Mouse (Mus musculus): ENCODE results near the gene Gm14597.
"Not testable (repeated sequence)": the region's sequence is repeated elsewhere in the genome, so short reads cannot be mapped to it uniquely, and the experiment has no call there.

The Gm14597 gene

DNA sequence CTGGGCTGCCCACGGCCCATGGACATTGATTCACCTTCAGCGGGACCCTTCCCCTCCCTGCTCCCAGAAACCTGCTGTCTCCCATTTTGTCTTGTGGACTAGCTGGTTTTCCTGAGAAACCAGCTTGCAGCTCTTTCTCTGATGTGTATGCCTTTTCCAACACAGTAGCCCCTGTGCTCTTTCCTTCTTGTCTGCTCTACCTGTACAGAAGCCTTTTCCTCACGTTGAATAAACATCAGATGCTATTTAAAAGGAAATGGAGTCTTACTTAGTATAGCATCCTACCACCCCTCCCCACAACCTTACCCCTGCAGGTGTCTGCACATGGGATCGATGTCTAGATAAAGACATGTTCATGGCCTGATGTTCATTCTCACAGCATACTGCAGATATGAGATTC lies at the start of gene Gm14597:
TSS of gene Gm14597 (minus strand) at position 101 of the 400 bp plus-strand sequence.
- DNase-seq (ENCODE audit: inconsistent ontology term) = not testable (repeated sequence)

DNA sequence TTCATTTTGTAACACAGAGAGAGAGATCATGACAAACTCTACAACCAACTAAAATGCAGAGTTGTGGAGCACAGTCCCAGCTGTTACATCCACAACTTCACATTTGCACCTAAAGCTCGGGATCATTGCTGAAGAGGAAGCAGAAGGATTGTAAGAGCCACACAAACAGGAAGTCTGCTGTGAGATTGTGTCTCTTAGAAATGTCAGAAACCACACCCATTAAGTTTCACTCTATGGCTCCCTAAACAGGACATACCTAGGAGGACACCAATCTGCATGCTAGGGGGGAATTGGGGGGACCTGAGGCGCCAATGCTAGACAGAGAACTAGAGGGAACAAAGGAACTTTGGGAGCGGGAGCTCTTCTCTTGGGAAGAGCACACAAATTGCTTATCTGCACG lies 44.1 kb upstream of the Gm14597 start:
- DNase-seq (ENCODE audit: inconsistent ontology term) = not testable (repeated sequence)

DNA sequence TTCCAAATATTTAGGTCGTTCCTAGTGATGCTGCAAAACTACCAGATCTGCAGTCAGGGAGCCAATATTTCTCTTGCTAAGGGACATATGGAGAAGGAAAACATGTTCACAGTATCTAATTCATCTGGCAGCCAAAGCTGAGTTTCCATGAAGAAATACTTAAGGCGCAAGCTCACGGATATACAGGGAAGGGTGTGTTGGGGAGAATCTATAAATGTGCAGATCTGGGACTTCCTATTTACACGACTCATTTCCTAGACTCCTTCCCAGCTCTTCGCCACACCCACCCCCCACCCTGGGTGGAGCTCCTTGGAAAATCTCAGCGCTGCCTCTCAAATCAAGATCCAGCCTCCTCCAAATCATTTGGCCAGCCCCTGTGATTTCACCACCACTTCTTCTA lies 37.1 kb upstream of the Gm14597 start:
- no peak for DNase-seq (ENCODE audit: inconsistent ontology term)

DNA sequence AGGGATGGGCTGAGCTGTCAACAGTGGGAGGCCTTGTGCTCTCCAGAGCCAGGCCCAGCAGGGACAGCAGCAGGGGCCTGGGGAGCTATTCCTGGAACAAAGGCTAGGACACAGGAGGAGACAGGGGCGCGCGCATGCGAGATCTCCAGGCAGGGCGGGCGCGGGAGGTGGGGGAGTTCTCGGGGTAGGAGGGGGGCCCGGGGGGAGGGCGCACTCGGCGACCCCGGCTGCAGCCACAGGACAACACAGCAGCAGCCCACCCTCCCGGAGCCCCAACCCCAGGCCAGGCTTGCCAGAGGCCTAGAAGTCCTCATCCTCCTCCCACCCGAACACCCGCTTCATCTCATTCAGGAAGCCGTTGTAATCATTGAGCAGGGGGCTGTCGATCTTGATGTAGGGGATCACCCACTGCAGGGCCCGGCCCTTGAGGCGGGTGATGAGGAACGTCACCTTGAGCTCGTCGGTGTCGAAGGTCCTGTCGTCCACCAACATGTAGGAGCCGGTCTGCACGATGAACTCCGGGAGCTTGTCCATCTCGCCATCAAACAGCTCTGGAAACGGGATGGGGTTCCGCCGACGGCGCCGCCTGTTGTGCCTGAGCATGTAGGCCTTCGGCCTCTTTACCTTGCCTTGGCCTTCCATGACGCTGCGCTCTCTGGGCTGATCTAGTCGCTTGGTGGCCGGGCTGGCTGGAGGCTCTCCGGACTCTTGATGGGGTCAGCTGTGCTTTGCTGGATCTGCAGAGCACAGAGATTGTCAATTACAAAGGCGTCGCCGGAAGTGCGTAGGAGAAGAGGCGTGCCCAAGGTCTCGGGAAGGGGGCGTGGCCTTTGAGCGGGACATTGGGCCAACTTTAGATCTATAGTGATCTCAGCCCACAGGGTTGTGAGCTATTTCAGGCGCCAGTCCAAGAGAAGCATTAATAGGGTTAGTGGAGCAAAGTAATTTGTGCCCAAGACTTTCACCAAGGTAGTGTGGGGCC lies 34.5 kb upstream of the Gm14597 start, which contains the start of gene Rtl8a:
TSS of gene Rtl8a (minus strand) at position 703 of the 982 bp plus-strand sequence.
- DNase-seq (ENCODE audit: inconsistent ontology term) = peak; percentile 91

DNA sequence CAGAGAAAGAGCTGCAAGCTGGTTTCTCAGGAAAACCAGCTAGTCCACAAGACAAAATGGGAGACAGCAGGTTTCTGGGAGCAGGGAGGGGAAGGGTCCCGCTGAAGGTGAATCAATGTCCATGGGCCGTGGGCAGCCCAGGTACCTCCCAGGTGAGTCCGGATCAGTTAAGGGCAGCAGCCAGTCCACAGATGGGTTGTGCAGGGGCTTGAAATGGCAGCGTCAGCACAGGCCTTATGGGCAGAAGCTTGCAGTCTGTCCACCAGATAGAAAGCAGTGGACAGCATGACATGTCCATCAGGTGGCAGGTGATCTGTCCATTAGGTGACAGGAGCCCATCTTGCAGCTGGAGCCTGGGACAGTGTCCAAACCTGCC lies 33.8 kb upstream of the Gm14597 start:
- DNase-seq (ENCODE audit: inconsistent ontology term) = not testable (repeated sequence)

DNA sequence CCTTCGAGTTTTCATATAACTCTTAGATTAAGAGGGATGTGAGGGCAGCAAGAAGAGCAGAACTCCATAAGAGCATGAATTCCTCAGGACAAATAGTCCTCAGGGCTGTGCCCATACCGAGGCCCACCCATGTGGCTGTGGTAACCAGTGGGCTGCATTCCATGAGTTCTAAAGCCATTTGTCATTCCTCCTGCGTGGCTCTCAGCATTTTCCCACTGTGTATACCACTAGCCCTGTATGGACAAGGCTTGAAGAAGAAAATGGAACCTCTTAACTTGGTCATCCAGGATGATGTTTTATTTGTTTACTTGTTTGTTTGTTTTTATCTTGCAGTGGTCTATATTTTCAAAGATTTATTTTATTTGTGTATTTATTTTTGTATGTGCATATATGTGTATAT lies 29.3 kb upstream of the Gm14597 start:
- DNase-seq (ENCODE audit: inconsistent ontology term) = peak; percentile 61

DNA sequence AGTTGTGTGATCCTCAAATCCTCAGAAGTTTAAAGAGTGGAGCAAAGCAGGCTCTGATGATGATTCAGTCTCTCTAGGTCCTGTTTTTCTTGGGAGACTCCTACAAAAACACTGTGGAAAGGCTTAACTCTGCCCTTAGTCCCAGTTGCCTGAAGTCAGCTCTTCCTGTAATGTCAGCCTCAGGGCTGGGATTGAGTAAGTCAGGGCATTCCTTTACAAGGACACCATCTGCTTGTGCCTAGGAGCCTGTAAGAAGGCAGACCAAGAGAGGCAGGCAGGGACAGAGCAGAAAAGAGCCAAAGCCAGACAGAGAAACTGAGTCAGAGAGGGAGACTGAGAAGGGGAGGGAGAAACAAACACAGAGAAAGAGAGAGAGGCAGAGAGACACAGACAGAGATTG lies 2.6 kb upstream of the Gm14597 start:
- not testable (repeated sequence) for DNase-seq (ENCODE audit: inconsistent ontology term)

DNA sequence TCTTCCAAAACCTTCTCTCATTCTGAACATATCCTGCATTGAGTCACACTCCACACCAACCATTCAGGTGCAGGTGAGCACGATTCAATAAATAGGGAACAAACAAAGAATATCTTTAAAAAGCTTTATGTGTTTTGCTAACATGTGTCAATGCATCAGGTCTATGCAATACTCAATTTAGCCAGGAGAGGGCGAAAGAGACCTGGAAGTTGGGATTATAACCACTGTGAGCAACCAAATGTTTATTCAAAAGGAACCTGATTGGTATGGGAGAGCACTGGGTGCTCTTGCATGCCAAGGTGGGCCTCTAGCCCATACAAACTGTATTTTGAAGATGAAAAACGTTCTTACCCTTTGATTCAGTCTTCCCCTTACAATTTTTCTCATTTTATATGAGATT lies 1.8 kb upstream of the Gm14597 start:
- DNase-seq (ENCODE audit: inconsistent ontology term) = peak; percentile 44

DNA sequence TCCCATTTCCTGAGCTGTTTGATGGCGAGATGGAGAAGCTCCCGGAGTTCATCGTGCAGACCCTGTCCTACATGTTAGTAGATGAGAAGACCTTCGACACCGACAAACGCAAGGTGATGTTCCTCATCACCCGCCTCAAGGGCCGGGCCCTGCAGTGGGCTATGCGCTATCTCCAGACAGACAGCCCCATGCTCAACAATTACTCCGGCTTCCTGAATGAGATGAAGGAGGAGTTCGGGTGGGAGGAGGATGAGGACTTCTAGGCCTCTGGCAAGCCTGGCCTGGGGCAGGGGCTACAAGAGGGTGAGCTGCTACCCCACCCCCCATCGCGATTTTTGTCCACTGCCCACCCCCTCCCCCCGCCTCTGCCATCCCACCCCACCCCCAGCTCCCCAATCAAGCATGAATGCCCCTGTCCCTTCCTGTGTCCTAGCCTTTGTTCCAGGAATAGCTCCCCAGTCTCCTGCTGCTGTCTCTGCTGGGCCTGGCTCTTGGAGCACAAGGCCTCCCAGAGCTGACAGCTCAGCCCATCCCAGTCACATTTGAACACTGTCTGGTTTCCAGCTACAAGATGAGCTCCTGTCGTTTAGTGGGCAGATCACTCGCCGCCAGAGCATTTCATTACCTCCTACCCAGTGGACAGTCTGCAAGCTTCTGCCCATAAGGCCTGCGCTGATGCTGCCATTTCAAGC lies 511 bp downstream of the Gm14597 start:
- peak; percentile 13 for DNase-seq (ENCODE audit: inconsistent ontology term)

DNA sequence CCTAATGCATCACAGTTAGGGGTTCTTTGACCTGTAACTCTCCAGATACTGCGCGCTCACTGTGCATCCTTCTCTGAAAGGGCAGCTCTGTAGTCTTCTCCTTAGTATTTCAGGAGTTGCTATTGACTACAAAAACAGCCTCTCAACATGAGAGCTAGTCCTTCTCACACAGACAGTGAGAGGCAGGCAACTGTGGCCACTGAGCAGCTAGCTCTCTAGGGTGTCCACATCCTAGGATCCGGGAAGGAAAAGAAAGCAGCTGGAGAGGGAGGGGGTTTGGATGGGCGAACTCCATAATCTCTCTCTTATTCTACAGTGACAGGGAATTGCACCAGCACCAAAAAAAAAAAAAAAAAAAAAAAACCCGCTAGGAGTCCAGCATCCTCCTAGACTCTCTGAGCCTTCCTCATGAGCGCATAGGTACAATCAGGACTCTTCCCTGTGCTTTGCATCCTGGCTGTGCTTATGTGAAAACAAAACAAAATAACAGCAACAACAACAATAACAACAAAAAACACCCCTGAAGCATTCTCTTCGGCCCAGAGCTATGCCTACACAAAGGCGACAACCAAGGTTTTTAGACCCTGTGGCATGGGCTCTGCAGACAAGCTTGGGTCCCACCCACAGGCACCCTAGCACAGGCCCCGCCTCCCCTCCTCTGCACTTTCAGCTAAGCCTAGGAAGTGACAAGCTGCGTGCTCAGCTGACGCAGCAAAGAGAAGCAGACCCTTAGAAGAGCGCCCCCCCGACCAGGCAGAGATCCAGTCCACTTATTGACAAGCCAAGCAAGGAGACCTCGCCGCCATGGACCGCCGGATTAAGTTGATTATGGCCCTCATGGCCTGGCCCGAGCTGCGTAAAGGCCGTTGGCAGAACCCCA lies 1.3 kb downstream of the Gm14597 start, which contains the start of gene Rtl8c:
TSS of gene Rtl8c (plus strand) at position 791 of the 880 bp plus-strand sequence.
- peak; percentile 65 for DNase-seq (ENCODE audit: inconsistent ontology term)

DNA sequence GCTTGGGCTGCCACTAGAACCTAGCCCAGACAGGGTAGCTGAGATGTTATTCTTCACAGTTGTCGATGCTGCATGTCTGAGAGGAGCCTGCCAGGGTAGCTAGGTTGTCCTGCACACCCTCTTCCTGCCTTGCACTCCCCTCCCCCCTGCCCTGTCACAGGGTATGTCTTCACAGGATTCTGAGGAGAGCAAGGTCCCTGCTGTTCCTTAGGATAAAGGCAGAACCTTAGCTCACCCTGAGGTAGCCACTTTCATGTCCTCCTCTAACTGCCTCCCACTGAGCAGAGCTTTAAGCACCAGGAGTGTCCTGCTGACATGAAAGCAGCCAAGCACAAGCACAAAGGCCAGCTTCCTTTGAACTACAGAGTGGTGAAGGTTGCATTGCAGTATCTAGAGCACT lies 2.6 kb downstream of the Gm14597 start:
- not testable (repeated sequence) for DNase-seq (ENCODE audit: inconsistent ontology term)

DNA sequence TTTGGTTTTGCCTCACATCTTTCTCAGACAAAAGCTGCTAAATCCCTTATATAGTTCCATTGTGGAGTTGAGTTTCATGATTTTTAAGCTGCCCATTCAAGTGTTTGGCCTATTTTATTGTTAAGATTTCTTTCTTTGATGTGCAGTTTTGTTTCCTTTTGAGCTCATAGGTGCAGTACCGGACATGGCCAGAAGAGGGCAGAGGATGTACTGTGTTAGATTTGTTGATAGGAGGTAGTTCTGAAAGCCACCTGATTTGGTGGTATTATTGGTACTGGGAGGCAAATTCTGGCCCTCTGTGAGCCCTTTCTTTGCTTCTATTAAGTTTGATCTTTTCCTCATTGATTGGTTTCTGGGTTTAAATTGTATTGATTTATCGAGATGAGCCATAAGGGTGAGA lies 8.8 kb downstream of the Gm14597 start:
- not testable (repeated sequence) for DNase-seq (ENCODE audit: inconsistent ontology term)

DNA sequence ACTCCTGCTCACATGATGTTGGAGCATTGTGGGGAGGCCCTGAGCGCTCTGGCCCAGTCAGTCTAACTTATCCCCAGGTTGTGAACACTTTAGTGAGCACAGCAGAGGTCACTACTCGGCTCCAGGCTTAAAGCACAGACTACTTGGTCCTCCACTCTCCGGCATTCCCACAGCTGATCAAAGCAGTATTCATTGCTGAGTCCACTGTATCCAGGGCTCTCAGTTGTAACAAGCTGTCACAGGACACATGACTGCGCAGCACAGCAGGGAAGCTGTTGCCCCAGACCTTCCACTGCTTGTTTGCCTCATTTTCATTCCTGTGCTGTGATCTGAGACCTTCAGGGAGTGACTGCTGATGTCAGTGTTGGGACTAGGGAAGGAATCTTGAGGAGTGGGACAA lies 25.4 kb downstream of the Gm14597 start:
- not testable (repeated sequence) for DNase-seq (ENCODE audit: inconsistent ontology term)

DNA sequence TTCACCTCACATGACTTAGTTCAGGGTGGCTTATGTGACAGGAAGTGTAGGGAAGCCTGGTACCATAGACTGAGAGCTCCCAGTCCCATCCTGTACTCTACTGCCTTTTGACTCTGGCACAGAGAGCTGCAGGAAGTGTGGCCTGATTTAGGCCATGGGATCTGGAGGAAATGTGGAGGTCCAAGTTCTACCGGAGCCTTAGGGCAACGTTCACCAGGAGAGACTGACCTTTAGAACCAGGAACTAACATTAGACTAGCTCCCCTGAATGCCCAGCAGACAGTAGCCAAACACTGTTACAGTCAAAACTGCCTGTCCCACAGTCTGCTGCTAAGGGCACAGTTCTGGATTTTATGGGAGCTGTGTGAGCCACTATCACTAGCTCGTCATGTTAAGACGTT lies 27.4 kb downstream of the Gm14597 start:
- not testable (repeated sequence) for DNase-seq (ENCODE audit: inconsistent ontology term)

DNA sequence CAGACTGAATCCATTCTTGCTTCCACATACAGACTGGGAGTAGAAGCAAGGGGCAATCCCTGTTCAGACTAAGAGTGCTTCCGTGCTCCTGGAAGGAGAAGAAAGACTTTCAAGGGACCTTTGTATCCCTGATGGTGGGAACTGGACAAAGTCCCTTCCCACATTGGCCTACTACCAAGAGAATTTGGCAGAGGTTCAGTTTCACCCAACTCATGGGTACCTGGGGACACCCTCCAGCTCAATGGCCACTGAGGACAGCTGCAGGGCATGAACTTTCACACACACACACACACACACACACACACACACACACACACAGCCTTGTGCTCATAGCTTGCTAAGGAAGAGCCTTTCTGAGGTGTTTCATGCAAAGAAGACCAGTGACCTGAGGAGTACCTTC lies 29.5 kb downstream of the Gm14597 start:
- no peak for DNase-seq (ENCODE audit: inconsistent ontology term)

Measured in Muller cell, postnatal 12 days (primary cell).